Mouse (Mus musculus) limb, embryonic 10.5 days (tissue): ENCODE data around the gene Lor. TPM values are rescaled to one million over a fixed set of nuclear protein-coding genes. Genes with fewer than 3 reads are reported as not detected.

Experiments used
- DNase-seq: peaks from one replicate; pipeline ENCODE4 v3.0.0-alpha.2; 2017; ENCODE audit warnings: low spot score
- H3K27ac ChIP-seq: fragments of 300-500 bp; sonication (generic); 2 replicates; pipeline ENCODE4 v1.5.1; 2016; ENCODE audit warnings: mild to moderate bottlenecking
- H3K27me3 ChIP-seq: fragments of 300-500 bp; sonication (generic); 2 replicates; pipeline ENCODE4 v1.6.1; 2016; ENCODE audit warnings: low read depth, mild to moderate bottlenecking; ENCODE audit not compliant: poor library complexity, severe bottlenecking
- H3K36me3 ChIP-seq: fragments of 300-500 bp; sonication (generic); 2 replicates; pipeline ENCODE4 v1.6.1; 2016; ENCODE audit warnings: mild to moderate bottlenecking, moderate library complexity
- H3K4me1 ChIP-seq: fragments of 300-500 bp; sonication (generic); 2 replicates; pipeline ENCODE4 v1.6.1; 2016
- H3K4me3 ChIP-seq: fragments of 300-500 bp; sonication (generic); 2 replicates; pipeline ENCODE4 v1.5.1; 2016; ENCODE audit warnings: mild to moderate bottlenecking, moderate library complexity
- H3K9me3 ChIP-seq: fragments of 300-500 bp; sonication (generic); replicated peaks from 2 replicates; pipeline ENCODE4 v1.6.1; 2016; ENCODE audit warnings: mild to moderate bottlenecking
- WGBS: fragments of 180-500 bp; shearing (Covaris S2); methylation state at CpG from one replicate; pipeline ENCODE4 v1.1.7; 2016; 5-methylcytosine and 5-hydroxymethylcytosine counted together
- polyA plus RNA-seq: library from polyadenylated mRNA; unstranded; fragments of >200 nt; fragmentation: Nextera tagmentation; extraction: Ambion mirVana; gene quantifications from 2 replicates; pipeline ENCODE4 v1.2.1, GENCODE M21; 2016

Lor gene
- polyA plus RNA-seq = 0.14 and 0.94 TPM in 2 replicates

DNA sequence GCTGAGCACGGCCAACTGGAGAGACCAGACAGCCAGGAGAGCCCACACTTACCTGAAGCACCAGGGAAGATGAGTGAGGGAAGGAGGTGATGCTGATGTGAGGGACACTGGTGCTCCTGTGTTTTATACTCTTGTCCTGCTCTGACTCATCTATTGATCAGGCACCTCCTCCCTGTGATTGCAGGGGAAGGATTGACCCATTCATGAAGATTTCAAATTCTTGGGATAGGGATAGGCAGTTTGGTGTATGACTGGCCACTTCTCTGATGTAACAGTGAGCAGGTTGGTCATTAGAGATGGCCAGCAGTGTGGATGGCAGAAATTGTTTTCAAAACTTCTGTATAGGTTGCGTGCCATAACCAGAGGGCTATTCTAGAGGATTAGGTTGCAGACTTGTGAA is at the start of gene Lor:
Gene Lor, minus strand, starts transcription at position 101 of the 400 bp plus-strand sequence.
- Histone ChIP-seq H3K27ac (no peak within 1 kb of the TSS), H3K27me3 (peaks cover 43% of the 10 kb centered on the region), H3K9me3 (no peaks in the 10 kb centered on the region), H3K4me3 (peak within 1 kb of the TSS; percentile 81; the same call in 1 of the 2 replicates), H3K4me1 (peaks cover 10% of the 10 kb centered on the region; the same call in 1 of the 2 replicates), H3K36me3 (no peaks in the 10 kb centered on the region)
- 84% methylated on average over 2 of the region's 2 CpGs for WGBS
- DNase-seq = no peak

DNA sequence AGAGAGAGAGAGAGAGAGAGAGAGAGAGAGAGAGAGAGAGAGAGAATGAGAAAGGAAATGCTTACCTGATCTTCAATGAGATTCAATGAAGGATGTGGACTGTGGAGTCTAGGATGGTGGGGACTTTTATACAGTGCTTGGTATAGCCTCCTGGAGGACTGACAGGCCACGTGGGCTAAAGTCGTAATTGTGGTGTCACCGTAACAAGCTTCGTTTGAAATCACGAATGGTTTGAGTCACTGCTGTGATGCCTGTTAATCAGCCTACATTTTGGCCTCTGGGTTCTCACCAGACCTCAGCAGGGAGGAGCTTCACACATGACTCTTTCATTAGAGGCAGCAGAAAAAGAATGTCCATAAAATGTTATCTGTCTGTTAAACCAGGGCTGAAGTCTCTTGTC is 40.9 kb upstream of the Lor start, which contains the start of gene Prr9:
Gene Prr9, minus strand, starts transcription at position 101 of the 400 bp plus-strand sequence.
- WGBS = 75% methylated on average over 5 of the region's 5 CpGs
- DNase-seq = no peak
- H3K27ac ChIP-seq = no peak within 1 kb of the TSS
- H3K4me1 ChIP-seq = no peaks in the 10 kb centered on the region
- no peaks in the 10 kb centered on the region for H3K36me3 ChIP-seq
- H3K4me3 ChIP-seq = no peak within 1 kb of the TSS
- no peaks in the 10 kb centered on the region for H3K27me3 ChIP-seq
- no peaks in the 10 kb centered on the region for H3K9me3 ChIP-seq

DNA sequence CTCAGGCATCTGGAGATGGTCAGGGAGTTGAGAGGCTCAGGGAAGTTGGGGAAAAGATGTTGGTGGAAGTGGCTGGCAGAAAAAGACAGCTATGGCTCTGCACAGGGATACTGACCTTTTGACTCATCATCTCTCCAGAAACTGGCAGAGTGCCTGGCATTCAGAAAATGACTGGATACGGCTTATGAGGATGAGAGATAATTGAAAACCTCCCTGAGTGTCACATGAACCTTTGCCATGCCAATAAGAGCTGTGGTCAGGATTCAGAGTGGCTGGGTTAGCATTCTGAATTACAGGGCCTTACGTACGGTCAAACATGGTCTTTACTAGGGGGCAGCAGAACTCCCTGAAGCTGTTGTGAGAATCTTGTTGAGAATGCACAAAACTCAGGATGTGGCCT is 38.0 kb upstream of the Lor start:
- WGBS = 92% methylated on average over 3 of the region's 3 CpGs
- Histone ChIP-seq H3K9me3 (no peaks in the 10 kb centered on the region), H3K27me3 (no peaks in the 10 kb centered on the region), H3K27ac (no peak overlapping the region), H3K36me3 (no peaks in the 10 kb centered on the region), H3K4me1 (no peaks in the 10 kb centered on the region), H3K4me3 (no peak overlapping the region)
- no peak for DNase-seq

GRCm38 (mm10) chr3:92117930-92118329 is 35.0 kb upstream of the Lor start:
- no peaks in the 10 kb centered on the region for H3K36me3 ChIP-seq
- no peak overlapping the region for H3K4me3 ChIP-seq
- DNase-seq = no peak
- H3K27me3 ChIP-seq = no peaks in the 10 kb centered on the region
- H3K4me1 ChIP-seq = no peaks in the 10 kb centered on the region
- no peak overlapping the region for H3K27ac ChIP-seq
- H3K9me3 ChIP-seq = no peaks in the 10 kb centered on the region
- 37% methylated on average over 3 of the region's 3 CpGs for WGBS

DNA sequence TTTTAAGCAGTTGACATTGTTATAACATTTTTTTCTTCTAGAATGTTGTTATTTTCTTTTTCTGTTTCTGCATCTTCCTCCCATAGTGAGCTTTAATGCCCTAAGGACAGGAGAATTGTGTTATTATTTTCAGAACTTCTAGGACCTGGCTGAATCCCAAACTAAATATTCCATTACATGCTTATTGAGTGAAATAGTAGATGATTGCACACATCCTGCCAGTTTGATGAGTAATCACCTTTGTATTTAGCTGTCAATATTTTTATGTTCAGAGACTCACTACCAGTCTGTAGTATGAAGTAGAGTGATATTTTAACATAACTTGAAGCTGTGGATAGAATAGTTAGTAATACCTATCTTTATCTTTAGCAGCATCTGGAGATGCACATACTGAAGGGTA is 28.6 kb upstream of the Lor start:
- Histone ChIP-seq H3K4me3 (no peak overlapping the region), H3K4me1 (no peaks in the 10 kb centered on the region), H3K36me3 (no peaks in the 10 kb centered on the region), H3K9me3 (no peaks in the 10 kb centered on the region), H3K27ac (no peak overlapping the region), H3K27me3 (no peaks in the 10 kb centered on the region)
- DNase-seq = no peak

DNA sequence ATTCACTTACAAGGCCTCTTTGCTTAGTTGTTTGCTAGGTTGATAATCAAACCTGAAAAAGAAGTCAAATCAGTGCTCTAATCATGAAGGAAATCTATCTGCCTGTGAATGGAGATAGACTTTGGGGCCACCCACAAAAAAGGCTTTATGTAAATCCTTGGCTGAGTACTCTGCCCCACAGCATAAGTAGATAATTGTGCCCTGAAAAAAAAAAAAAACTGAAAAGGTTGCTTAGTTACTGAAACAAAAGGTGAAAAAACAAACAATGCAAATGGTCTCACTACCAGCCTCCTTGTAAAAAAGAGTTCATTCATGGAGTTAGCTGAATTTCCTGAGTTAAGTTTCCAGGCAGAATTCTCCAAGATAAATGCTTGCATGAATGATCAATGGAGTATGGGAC is 27.8 kb upstream of the Lor start:
- no peaks in the 10 kb centered on the region for H3K9me3 ChIP-seq
- H3K36me3 ChIP-seq = no peaks in the 10 kb centered on the region
- H3K4me3 ChIP-seq = no peak overlapping the region
- no peaks in the 10 kb centered on the region for H3K27me3 ChIP-seq
- no peak for DNase-seq
- H3K4me1 ChIP-seq = no peaks in the 10 kb centered on the region
- no peak overlapping the region for H3K27ac ChIP-seq

DNA sequence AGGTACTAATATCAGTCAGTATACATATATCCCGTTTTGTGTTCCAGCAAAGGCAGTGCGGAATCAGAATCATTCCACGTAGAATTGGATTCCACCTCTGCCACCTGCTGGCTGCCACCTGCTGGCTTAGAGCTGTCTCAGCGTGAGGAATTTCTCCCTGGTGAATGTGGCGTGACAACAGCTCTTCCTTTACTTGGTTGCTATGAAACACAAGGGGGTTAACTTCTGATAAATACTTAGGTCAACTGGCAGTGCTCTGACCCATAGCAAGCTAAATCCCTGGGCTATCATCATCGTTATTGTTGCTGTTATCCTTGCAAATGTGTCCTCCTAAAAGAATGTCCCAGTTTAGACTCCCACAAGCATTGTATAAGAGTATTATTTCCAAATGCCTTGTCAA is 23.6 kb upstream of the Lor start:
- Histone ChIP-seq H3K4me1 (no peaks in the 10 kb centered on the region), H3K4me3 (no peak overlapping the region), H3K36me3 (no peaks in the 10 kb centered on the region), H3K27ac (no peak overlapping the region), H3K27me3 (no peaks in the 10 kb centered on the region), H3K9me3 (no peaks in the 10 kb centered on the region)
- 18% methylated on average over 6 of the region's 6 CpGs for WGBS
- no peak for DNase-seq

DNA sequence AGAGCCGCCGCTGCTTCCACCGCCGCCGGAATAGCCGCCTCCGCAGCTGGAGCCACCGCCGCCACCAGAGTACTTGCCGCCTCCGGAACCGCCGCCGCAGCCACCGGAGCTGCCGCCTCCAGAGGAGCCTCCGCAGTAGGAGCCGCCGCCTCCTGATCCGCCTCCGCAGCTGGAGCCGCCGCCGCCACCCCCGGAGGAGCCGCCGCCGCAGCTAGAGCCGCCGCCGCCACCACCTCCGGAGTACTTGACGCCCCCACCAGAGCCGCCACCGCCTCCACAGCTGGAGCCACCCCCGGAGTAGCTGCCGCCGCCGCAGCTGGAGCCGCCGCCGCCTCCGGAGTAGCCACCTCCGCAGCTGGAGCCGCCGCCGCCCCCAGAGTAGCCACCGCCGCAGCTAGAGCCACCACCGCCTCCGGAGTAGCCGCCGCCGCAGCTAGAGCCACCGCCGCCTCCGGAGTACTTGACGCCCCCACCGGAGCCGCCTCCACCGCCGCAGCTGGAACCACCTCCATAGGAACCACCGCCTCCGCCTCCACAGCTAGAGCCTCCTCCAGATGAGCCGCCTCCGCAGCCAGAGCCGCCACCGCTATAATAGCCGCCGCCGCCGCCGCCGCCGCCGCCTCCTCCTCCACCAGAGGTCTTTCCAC is 1.5 kb downstream of the Lor start:
- peak; percentile 78 for DNase-seq
- Histone ChIP-seq H3K27ac (peak overlapping the region; percentile 87), H3K27me3 (peaks cover 43% of the 10 kb centered on the region), H3K4me3 (peak overlapping the region; percentile 81), H3K4me1 (peaks cover 10% of the 10 kb centered on the region; the same call in 1 of the 2 replicates), H3K9me3 (no peaks in the 10 kb centered on the region), H3K36me3 (no peaks in the 10 kb centered on the region)
- WGBS = under 1% methylated on average over 74 of the region's 76 CpGs

DNA sequence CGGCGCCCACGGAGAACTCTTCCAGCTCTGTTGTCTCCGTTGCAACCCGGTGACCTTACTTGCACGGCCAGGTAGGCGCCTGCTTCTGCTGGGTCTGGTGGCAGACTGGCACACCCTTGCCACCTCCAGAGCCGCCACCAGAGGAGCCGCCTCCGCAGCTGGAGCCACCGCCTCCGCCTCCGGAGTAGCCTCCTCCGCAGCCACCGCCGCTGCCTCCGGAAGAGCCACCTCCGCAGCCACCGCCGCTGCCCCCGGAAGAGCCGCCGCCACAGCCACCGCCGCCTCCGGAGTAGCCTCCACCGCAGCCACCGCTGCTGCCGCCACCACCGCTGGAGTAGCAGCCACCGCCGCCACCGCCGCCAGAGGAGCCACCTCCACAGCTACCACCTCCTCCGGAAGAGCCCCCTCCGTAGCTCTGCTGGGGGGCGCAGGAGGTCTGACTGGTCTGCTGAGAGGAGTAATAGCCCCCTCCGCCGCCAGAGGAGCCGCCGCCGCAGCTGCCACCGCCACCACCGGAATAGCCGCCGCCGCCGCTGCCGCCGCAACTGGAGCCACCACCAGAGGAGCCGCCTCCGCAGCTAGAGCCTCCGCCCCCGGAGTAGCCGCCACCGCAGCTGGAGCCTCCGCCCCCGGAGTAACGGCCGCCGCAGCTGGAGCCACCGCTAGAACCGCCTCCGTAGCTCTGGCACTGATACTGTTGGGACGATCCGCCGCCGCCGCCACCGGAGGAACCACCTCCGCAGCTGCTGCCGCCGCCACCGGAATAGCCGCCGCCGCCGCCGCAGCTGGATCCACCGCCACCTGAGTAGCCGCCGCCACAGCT is 2.3 kb downstream of the Lor start:
- Histone ChIP-seq H3K9me3 (no peaks in the 10 kb centered on the region), H3K27ac (peak overlapping the region; percentile 87), H3K27me3 (peaks cover 43% of the 10 kb centered on the region), H3K4me1 (peaks cover 10% of the 10 kb centered on the region; the same call in 1 of the 2 replicates), H3K36me3 (no peaks in the 10 kb centered on the region), H3K4me3 (peak overlapping the region; percentile 81)
- WGBS = under 1% methylated on average over 77 of the region's 82 CpGs
- DNase-seq = peak; percentile 88

GRCm38 (mm10) chr3:92050382-92051054 is 32.4 kb downstream of the Lor start:
- H3K4me1 ChIP-seq = no peaks in the 10 kb centered on the region
- no peaks in the 10 kb centered on the region for H3K9me3 ChIP-seq
- no peak for DNase-seq
- no peak overlapping the region for H3K27ac ChIP-seq
- no peak overlapping the region for H3K4me3 ChIP-seq
- H3K36me3 ChIP-seq = no peaks in the 10 kb centered on the region
- no peaks in the 10 kb centered on the region for H3K27me3 ChIP-seq
- 57% methylated on average over 6 of the region's 6 CpGs for WGBS

DNA sequence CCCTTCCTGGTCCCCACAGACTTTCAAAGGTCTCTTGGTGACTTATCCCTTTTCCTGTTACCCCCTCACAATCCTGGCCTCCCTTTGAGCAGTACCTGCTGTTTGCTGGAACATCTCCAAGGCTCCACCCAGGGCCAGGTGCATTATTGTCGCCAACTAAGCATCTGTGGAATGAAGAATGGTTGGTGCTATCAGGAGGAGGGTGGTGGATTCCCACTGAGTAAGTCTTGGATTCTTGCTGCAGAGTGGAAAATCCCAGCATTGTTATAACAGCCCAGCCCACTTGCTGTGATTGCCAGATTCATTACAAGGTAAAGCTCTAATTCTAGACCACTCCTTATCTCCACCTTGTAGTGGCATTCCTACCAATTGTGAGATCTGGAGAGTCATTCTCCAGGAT is 49.0 kb downstream of the Lor start:
- no peaks in the 10 kb centered on the region for H3K36me3 ChIP-seq
- H3K4me1 ChIP-seq = no peaks in the 10 kb centered on the region
- no peak overlapping the region for H3K27ac ChIP-seq
- no peaks in the 10 kb centered on the region for H3K27me3 ChIP-seq
- no peaks in the 10 kb centered on the region for H3K9me3 ChIP-seq
- DNase-seq = no peak
- 80% methylated on average over 1 of the region's 1 CpGs for WGBS
- no peak overlapping the region for H3K4me3 ChIP-seq

- H3K4me1 ChIP-seq = no peaks in the 10 kb centered on the region
- no peak for DNase-seq
- no peaks in the 10 kb centered on the region for H3K36me3 ChIP-seq
- H3K4me3 ChIP-seq = no peak overlapping the region
- no peaks in the 10 kb centered on the region for H3K27me3 ChIP-seq
- no peaks in the 10 kb centered on the region for H3K9me3 ChIP-seq
- 52% methylated on average over 2 of the region's 2 CpGs for WGBS
- no peak overlapping the region for H3K27ac ChIP-seq
These were observed 49.7 kb downstream of the Lor start for GRCm38 (mm10) chr3:92033203-92033602.
